Comparison of ENCODE assay signal across 8 mouse cellular contexts in the genomic region with DNA sequence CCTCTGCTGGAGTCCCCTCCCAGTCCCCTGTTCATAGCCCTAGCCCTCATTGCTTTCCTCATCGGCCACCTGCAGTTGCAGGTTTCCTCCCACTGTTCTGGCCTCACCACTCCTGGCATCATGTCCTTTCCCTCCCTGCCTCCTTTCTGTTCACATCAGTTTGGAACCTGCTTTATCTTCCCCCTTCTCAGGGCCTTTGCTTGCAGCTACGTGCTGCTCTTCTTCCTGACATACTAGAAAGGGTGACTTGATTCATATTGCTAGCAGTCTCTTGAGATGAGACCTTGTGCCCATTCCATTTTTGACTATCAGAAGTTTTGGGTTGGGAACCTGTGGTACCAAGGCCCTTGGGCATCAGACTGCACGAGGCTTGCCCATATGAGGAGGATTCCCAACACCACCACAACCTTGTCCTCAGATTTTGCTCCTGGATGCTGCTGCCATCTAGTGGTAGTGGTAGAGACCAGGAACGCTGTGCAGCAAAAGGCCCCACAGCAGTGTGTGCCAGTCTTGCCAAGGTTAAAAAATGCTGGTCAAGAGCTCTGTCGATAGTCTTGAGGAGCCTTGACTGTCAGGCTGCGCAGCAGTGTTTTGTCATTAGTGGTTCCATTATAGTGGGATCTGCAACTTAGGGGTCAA. TPM values are rescaled to one million over a fixed set of nuclear protein-coding genes. Genes with fewer than 3 reads are reported as not detected.
DNase-seq lines count a peak whose midpoint lies in the region; ATAC-seq and TF ChIP-seq lines count a peak whose summit lies in the region.

No protein-coding gene starts in this region.

- intact Hi-C loops in gastrocnemius, adult 2 months (cut with DNase I) = loop anchor here (5.0 to 10.0 kb wide), 2 partner anchors 347 to 501 kb away; partner anchors contain the start of gene Cnot3
- intact Hi-C loops in gastrocnemius, postnatal 36 days (cut with DNase I) = loop anchor here (5.0 to 10.0 kb wide), 2 partner anchors 43 to 359 kb away; partner anchors contain the start of gene Ppp1r12c

- H3K4me3 ChIP-seq in gastrocnemius, adult 2 months = no peak overlapping the region

- TF ChIP-seq CTCF in gastrocnemius, adult 2 months (IDR thresholded peaks at IDR 0.05) = peak; percentile 84

- ATAC-seq in megakaryocyte-erythroid progenitor cell, adult 5-6 weeks (replicated peaks; ENCODE audit: low FRiP score, low TSS enrichment, poor library complexity, severe bottlenecking) = peak; percentile 24; the same call in 1 of the 2 replicates
- ATAC-seq in erythroid progenitor cell, adult 5-6 weeks (replicated peaks; ENCODE audit: low FRiP score, poor library complexity, severe bottlenecking) = no peak

- H3K27ac ChIP-seq in gastrocnemius, adult 2 months = peak overlapping the region; percentile 21; the same call in 1 of the 2 replicates

- DNase-seq in gastrocnemius, adult 2 months = peak; percentile 59
- no peak for DNase-seq in gastrocnemius, postnatal 36 days
- DNase-seq in right cerebral cortex, postnatal 25 days = peak; percentile 56
- DNase-seq in right cerebral cortex, postnatal 4 days = no peak
- DNase-seq in cerebellum, adult 8-10 months = peak; percentile 60
- peak; percentile 75 for DNase-seq in kidney, adult 9 months

RNA-seq across cellular contexts. Expression of gene Leng9, which starts 4.5 kb away (rescaled TPM):
- 1 to 10 TPM; 2.1 to 2.2 TPM for total RNA-seq in gastrocnemius, adult 2 months (2021)
- 1 to 10 TPM; 2.0 to 2.9 TPM for total RNA-seq in gastrocnemius, postnatal 36 days (2021)
- 0.47 TPM in 1 of 2 replicates, not detected in the other for total RNA-seq in megakaryocyte-erythroid progenitor cell, adult 5-6 weeks (2014; fragmentation: Nextera tagmentation)
- total RNA-seq in megakaryocyte-erythroid progenitor cell, adult 5-6 weeks (2017) = 2.6 and 3.2 TPM in 2 replicates
- total RNA-seq in erythroid progenitor cell, adult 5-6 weeks (2015; ENCODE audit: low replicate concordance) = 2.9 TPM in 1 of 2 replicates, not detected in the other
- 0.64 and 1.4 TPM in 2 replicates for total RNA-seq in erythroid progenitor cell, adult 5-6 weeks (2017; ENCODE audit: low replicate concordance)

RNA-seq across cellular contexts. Expression of gene Leng8, which starts 8.8 kb away (rescaled TPM):
- total RNA-seq in gastrocnemius, adult 2 months (2021) = 10 to 100 TPM; 44.5 to 45.4 TPM
- total RNA-seq in gastrocnemius, postnatal 36 days (2021) = 10 to 100 TPM; 32.8 to 43.8 TPM
- 102 and 142 TPM in 2 replicates for total RNA-seq in megakaryocyte-erythroid progenitor cell, adult 5-6 weeks (2014; fragmentation: Nextera tagmentation)
- total RNA-seq in megakaryocyte-erythroid progenitor cell, adult 5-6 weeks (2017) = 21.7 and 26.6 TPM in 2 replicates
- total RNA-seq in erythroid progenitor cell, adult 5-6 weeks (2015; ENCODE audit: low replicate concordance) = 104 and 111 TPM in 2 replicates
- 106 and 112 TPM in 2 replicates for total RNA-seq in erythroid progenitor cell, adult 5-6 weeks (2017; ENCODE audit: low replicate concordance)

RNA-seq across cellular contexts. Expression of gene Cdc42ep5, which starts 19.0 kb away (rescaled TPM):
- 1 to 10 TPM; 1.4 to 2.0 TPM for total RNA-seq in gastrocnemius, adult 2 months (2021)
- 1 to 10 TPM; 2.0 to 3.1 TPM for total RNA-seq in gastrocnemius, postnatal 36 days (2021)
- total RNA-seq in megakaryocyte-erythroid progenitor cell, adult 5-6 weeks (2014; fragmentation: Nextera tagmentation) = not detected in 2 replicates
- not detected in 2 replicates for total RNA-seq in megakaryocyte-erythroid progenitor cell, adult 5-6 weeks (2017)
- not detected in 2 replicates for total RNA-seq in erythroid progenitor cell, adult 5-6 weeks (2015; ENCODE audit: low replicate concordance)
- total RNA-seq in erythroid progenitor cell, adult 5-6 weeks (2017; ENCODE audit: low replicate concordance) = not detected in 2 replicates

RNA-seq across cellular contexts. Expression of gene Ttyh1, which starts 26.5 kb away (rescaled TPM):
- total RNA-seq in gastrocnemius, adult 2 months (2021) = 1 to 10 TPM; 1.8 to 4.7 TPM
- 1 to 10 TPM; 1.7 to 1.8 TPM for total RNA-seq in gastrocnemius, postnatal 36 days (2021)
- not detected in 2 replicates for total RNA-seq in megakaryocyte-erythroid progenitor cell, adult 5-6 weeks (2014; fragmentation: Nextera tagmentation)
- total RNA-seq in megakaryocyte-erythroid progenitor cell, adult 5-6 weeks (2017) = not detected in 2 replicates
- not detected in 2 replicates for total RNA-seq in erythroid progenitor cell, adult 5-6 weeks (2015; ENCODE audit: low replicate concordance)
- under 0.01 TPM in 1 of 2 replicates, not detected in the other for total RNA-seq in erythroid progenitor cell, adult 5-6 weeks (2017; ENCODE audit: low replicate concordance)

Comparison
In these comparisons a context has a peak if more than half of its experiments do, and no peak if none do; other contexts are left out.
1. DNase-seq: peak in gastrocnemius, adult 2 months (single experiment), right cerebral cortex, postnatal 25 days (single experiment), cerebellum, adult 8-10 months (single experiment) and kidney, adult 9 months (single experiment); none in gastrocnemius, postnatal 36 days (0 of 2) and right cerebral cortex, postnatal 4 days (single experiment).